Mouse (Mus musculus) CH12.LX (cell line): Measurements from ENCODE around the gene Phgr1. TPM values are rescaled to one million over a fixed set of nuclear protein-coding genes. Genes with fewer than 3 reads are reported as not detected.
A peak's percentile ranks its signal among the peaks of the same experiment; 100 is the strongest.

Experiments used
- DNase-seq: peaks from one replicate; pipeline ENCODE4 v3.0.0-alpha.2; 2013; ENCODE audit errors: extremely low read depth
- H3K27ac ChIP-seq: 2 replicates; pipeline ENCODE4 v1.5.1; 2012; ENCODE audit warnings: low read depth, mild to moderate bottlenecking, control low read depth, moderate library complexity; ENCODE audit not compliant: insufficient read depth
- H3K27me3 ChIP-seq: replicated peaks from 2 replicates; pipeline ENCODE3; 2012; ENCODE audit warnings: inconsistent platforms
- H3K36me3 ChIP-seq, 2 experiments: replicated peaks in 1 of 2; 2 replicates each; pipeline versions ENCODE3 to v1.6.1; 2012; ENCODE audit warnings: inconsistent platforms in 1 of 2, low read length in 1 of 2, mild to moderate bottlenecking in 1 of 2, mixed read lengths in 1 of 2, moderate library complexity in 1 of 2; ENCODE audit not compliant: control insufficient read depth in 1 of 2, insufficient read depth in 1 of 2
- H3K4me1 ChIP-seq, 2 experiments: 2 replicates each; pipeline ENCODE4 v1.6.1; 2012; ENCODE audit warnings: inconsistent platforms in 1 of 2, moderate library complexity in 1 of 2; ENCODE audit not compliant: insufficient read depth in 2 of 2, control insufficient read depth in 1 of 2
- H3K4me2 ChIP-seq: 2 replicates; pipeline ENCODE4 v1.6.1; 2012; ENCODE audit warnings: low read depth, mild to moderate bottlenecking, control low read depth; ENCODE audit not compliant: poor library complexity, insufficient read depth, severe bottlenecking
- H3K4me3 ChIP-seq, 3 experiments: fragments of 150-350 bp in 1 of 3; sonication (generic) in 1 of 3; replicated peaks in 1 of 3; 2 replicates each; pipeline versions ENCODE3 to v1.5.1; 2011 to 2012; ENCODE audit warnings: low read depth in 2 of 3, low read length in 2 of 3, mild to moderate bottlenecking in 2 of 3, moderate library complexity in 2 of 3, control low read depth in 1 of 3, improper control_type of control experiment in 1 of 3, inconsistent platforms in 1 of 3, mixed read lengths in 1 of 3; ENCODE audit not compliant: poor library complexity in 1 of 3
- H3K79me2 ChIP-seq: replicated peaks from 2 replicates; pipeline ENCODE4 v1.6.1; 2012; ENCODE audit warnings: mild to moderate bottlenecking, moderate library complexity; ENCODE audit not compliant: control insufficient read depth, poor library complexity, insufficient read depth, severe bottlenecking; ENCODE audit errors: extremely low read depth
- H3K9ac ChIP-seq: 2 replicates; pipeline ENCODE4 v1.6.1; 2012; ENCODE audit warnings: low read depth, mild to moderate bottlenecking, control low read depth, moderate library complexity; ENCODE audit not compliant: insufficient read depth
- H3K9me3 ChIP-seq: replicated peaks from 2 replicates; pipeline ENCODE3; 2012; ENCODE audit warnings: low read length, inconsistent platforms, mixed read lengths
- CHD2 ChIP-seq: IDR thresholded peaks from 2 replicates; pipeline ENCODE4 v1.6.1; 2011; ENCODE audit warnings: low read length, improper control_type of control experiment
- EP300 ChIP-seq: IDR thresholded peaks from 2 replicates; pipeline ENCODE4 v1.6.1; 2011; ENCODE audit warnings: low read length, improper control_type of control experiment
- KAT2A ChIP-seq: IDR thresholded peaks from 2 replicates; pipeline ENCODE4 v1.6.1; 2012; ENCODE audit warnings: low read length, improper control_type of control experiment, inconsistent platforms; ENCODE audit not compliant: insufficient replicate concordance
- MAZ ChIP-seq: IDR thresholded peaks from 2 replicates; pipeline ENCODE4 v1.6.1; 2012; ENCODE audit warnings: low read depth, mild to moderate bottlenecking, inconsistent platforms, low read length, improper control_type of control experiment, moderate library complexity
- MEF2A ChIP-seq: IDR thresholded peaks from 2 replicates; pipeline ENCODE4 v1.6.1; 2014; ENCODE audit warnings: low read depth, mild to moderate bottlenecking, inconsistent platforms, low read length, improper control_type of control experiment, borderline replicate concordance
- POLR2A ChIP-seq: IDR thresholded peaks from 2 replicates; pipeline ENCODE4 v1.6.1; 2011; ENCODE audit warnings: low read depth, mild to moderate bottlenecking, improper control_type of control experiment, low read length
- POLR2AphosphoS2 ChIP-seq: IDR thresholded peaks from 2 replicates; pipeline ENCODE4 v1.6.1; 2011; ENCODE audit warnings: low read depth, low read length, improper control_type of control experiment
- RAD21 ChIP-seq: IDR thresholded peaks from 2 replicates; pipeline ENCODE4 v1.6.1; 2011; ENCODE audit warnings: low read depth, mild to moderate bottlenecking, low read length, improper control_type of control experiment, moderate library complexity
- TBP ChIP-seq: conservative IDR thresholded peaks from 2 replicates; pipeline ENCODE4 v1.6.1; 2011; ENCODE audit warnings: low read depth, low read length, improper control_type of control experiment
- USF2 ChIP-seq: conservative IDR thresholded peaks from 2 replicates; pipeline ENCODE4 v1.6.1; 2011; ENCODE audit warnings: low read depth, low read length, improper control_type of control experiment
- ZC3H11A ChIP-seq: IDR thresholded peaks from 2 replicates; pipeline ENCODE4 v1.6.1; 2012; ENCODE audit warnings: low read depth, mild to moderate bottlenecking, inconsistent platforms, low read length, improper control_type of control experiment
- ZKSCAN1 ChIP-seq: IDR thresholded peaks from 2 replicates; pipeline ENCODE4 v1.6.1; 2012; ENCODE audit warnings: low read depth, inconsistent platforms, low read length, improper control_type of control experiment, borderline replicate concordance
- ZMIZ1 ChIP-seq: IDR thresholded peaks from 2 replicates; pipeline ENCODE4 v1.6.1; 2012; ENCODE audit warnings: low read depth, mild to moderate bottlenecking, inconsistent platforms, low read length, improper control_type of control experiment
- dilution Hi-C: fragments of 300-500 bp; cut with MboI; formaldehyde crosslinking; loops from 2 replicates; pipeline ENCODE4 v1.14.3; 2020; ENCODE audit warnings: low sequenced_read_pairs; ENCODE audit not compliant: extremely low pct_unique_long_range_greater_than_20kb, extremely low pct_ligation_motif_present
- in situ Hi-C: fragments of 300-500 bp; cut with MboI; formaldehyde crosslinking; loops from 3 replicates; pipeline ENCODE4 v1.14.3; 2019; ENCODE audit warnings: low sequenced_read_pairs, low pct_ligation_motif_present, low pct_unique_long_range_greater_than_20kb, mixed read lengths
- polyA plus RNA-seq: library from polyadenylated mRNA; unstranded; fragments of >175 nt; gene quantifications from 2 replicates; pipeline ENCODE4 v1.2.1, GENCODE M21; 2012; ENCODE audit warnings: low read depth; ENCODE audit not compliant: insufficient read length
- total RNA-seq, 2 experiments: library from RNA; depleted of rRNA; stranded (reverse); fragments of 300-350 nt in 1 of 2; fragments of >200 nt in 1 of 2; gene quantifications; 2 replicates each; pipeline ENCODE4 v1.2.3; 2012 to 2014

Gene Phgr1
- total and polyA plus RNA-seq, 3 experiments, result not detected

DNA sequence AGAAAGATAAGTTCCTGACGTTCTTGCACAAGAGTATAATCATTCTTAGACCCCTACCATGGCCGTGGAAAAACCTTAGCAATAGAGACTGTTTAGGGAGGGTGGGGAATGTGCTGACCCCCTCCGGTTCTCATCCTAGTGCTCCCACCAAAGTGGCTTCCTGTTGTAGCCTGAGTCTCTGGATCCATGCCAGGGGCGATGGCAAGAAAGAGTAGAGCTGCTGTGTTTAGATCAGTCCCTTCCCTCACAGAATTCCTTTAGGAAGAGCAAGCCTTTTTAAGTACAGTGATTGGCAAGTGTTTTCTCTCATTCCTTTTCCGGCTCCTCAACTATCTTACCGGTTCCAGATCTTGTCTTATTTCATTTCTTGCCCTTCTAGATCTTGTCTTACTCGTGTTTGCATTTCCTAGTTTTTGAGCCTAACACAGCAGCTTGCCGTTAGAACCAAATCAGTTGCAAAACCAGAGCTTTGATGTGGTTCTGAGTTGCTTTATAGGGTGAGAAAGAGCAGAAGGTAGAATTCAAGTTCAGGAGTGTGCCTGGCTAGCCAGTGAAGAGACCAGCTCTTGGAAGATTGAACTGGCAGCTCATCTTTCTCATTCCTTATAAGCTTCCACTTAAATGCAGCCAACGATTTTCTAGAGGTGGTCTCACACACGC is 25.1 kb upstream of the Phgr1 start:
- peaks cover 4 to 51% of the 10 kb centered on the region in 2 experiments; a peak in 3 of 4 replicates for H3K4me1 ChIP-seq
- H3K9ac ChIP-seq, result peak overlapping the region; percentile 26

DNA sequence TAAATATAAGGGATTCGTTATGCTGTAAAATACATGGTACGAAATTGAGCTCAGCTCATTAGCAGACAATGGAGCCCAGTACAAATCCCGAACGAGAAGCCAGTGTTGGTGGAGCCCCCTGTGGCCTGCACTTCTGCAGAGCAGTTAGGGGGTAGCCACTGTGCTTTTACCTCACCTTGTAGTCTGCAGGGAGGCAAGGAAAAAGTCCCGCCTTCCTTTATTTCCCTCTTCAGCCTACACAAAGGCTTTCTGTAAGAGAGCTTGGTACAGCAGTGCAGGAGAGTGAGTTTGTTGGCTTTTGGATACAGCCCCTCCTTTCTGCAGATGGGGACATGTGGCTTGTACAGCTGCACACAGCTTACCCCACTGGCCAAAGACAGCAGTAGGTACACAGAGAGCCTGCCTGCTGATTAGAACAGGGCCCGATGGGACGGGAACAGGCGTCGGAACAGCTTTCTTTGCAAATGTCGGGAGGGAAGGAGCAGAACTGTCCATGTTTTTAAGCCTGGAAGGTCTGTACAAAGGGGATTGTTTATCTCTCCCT is 23.2 kb upstream of the Phgr1 start:
- H3K27ac ChIP-seq, result no peak overlapping the region
- in situ Hi-C loops, result loop anchor here (25.0 kb wide), 1 partner anchor 262 kb away; the partner anchor contains the start of gene Srp14
- no peak overlapping the region for H3K4me3 ChIP-seq
- no peaks in the 10 kb centered on the region for H3K9me3 ChIP-seq
- no peak overlapping the region for H3K9ac ChIP-seq
- dilution Hi-C loops, result no loop called here
- H3K27me3 ChIP-seq, result peaks cover 4% of the 10 kb centered on the region
- no peaks in the 10 kb centered on the region for H3K79me2 ChIP-seq
- no peak overlapping the region for H3K4me2 ChIP-seq
- no peak for DNase-seq
- H3K4me1 ChIP-seq, result peaks cover 4 to 49% of the 10 kb centered on the region in 2 experiments; a peak in 3 of 4 replicates
- peaks cover 0 to 14% of the 10 kb centered on the region in 2 experiments for H3K36me3 ChIP-seq
- TF ChIP-seq RAD21 (no peak), ZKSCAN1 (no peak), CHD2 (no peak), EP300 (no peak), POLR2A (no peak), MAZ (no peak), KAT2A (no peak), ZC3H11A (no peak), USF2 (no peak)

More for the DNA sequence above, 25.1 kb upstream of the Phgr1 start:
- Histone ChIP-seq H3K4me3 (peak overlapping the region in 2 of 3 experiments; percentile 37 to 58), H3K36me3 (peaks cover 0 to 14% of the 10 kb centered on the region in 2 experiments), H3K9me3 (no peaks in the 10 kb centered on the region), H3K27me3 (peaks cover 14% of the 10 kb centered on the region), H3K4me2 (peak overlapping the region; percentile 38), H3K27ac (no peak overlapping the region), H3K79me2 (no peaks in the 10 kb centered on the region)
- in situ Hi-C loops, result loop anchor here (25.0 kb wide), 1 partner anchor 260 kb away; the partner anchor contains the start of gene Srp14
- DNase-seq, result no peak
- TF ChIP-seq EP300 (no peak), POLR2A (no peak), TBP (no peak), POLR2AphosphoS2 (no peak), KAT2A (no peak), ZMIZ1 (no peak), USF2 (no peak), MEF2A (no peak)
- dilution Hi-C loops, result no loop called here
